Comparison of ENCODE assay signal across 19 mouse cellular contexts in the genomic region with DNA sequence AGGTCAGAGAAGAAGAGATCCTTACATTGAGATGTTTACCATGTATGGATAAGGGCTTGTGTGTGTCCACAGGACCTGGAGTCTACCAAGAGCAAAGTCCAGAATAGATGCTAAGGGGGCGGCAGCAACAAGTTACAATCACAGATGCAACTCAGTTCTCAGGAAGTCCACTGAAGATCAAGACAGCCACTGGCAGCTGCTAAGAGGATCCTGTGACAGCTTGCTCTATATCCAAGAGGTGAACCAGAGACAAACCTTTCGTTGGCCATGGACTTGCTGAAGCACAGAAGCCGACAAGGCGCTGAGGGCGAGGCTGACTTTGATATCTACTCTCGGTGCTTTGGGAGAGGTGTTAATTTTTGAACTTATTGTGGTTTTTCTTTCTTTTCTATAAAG. TPM values are rescaled to one million over a fixed set of nuclear protein-coding genes. Genes with fewer than 3 reads are reported as not detected.
A peak's percentile ranks its signal among the peaks of the same experiment; 100 is the strongest.
DNase-seq lines count a peak whose midpoint lies in the region; ATAC-seq and TF ChIP-seq lines count a peak whose summit lies in the region.
"Had no signal": no experiment of that assay in that cellular context is flagged by ENCODE, and none has a peak within 500 bp of the region (broad histone marks: within the 10 kb centered on the region; RNA-seq: fewer than 3 reads in every experiment).

No protein-coding gene starts in this region.

- no peak overlapping the region for H3K4me3 ChIP-seq in forebrain, embryonic 13.5 days
- H3K4me3 ChIP-seq in forebrain, embryonic 10.5 days, result no peak overlapping the region
- no peak overlapping the region for H3K4me3 ChIP-seq in heart, embryonic 15.5 days
- no peak overlapping the region for H3K4me3 ChIP-seq in midbrain, embryonic 10.5 days
- H3K4me3 ChIP-seq in midbrain, postnatal 0 days (ENCODE audit: low read depth, low read length), result no peak overlapping the region
- H3K4me3 ChIP-seq: hindbrain, embryonic 12.5 days; kidney, embryonic 15.5 days; liver, embryonic 13.5 days; midbrain, embryonic 12.5 days; stomach, embryonic 15.5 days had no signal

- peaks cover 29% of the 10 kb centered on the region for H3K36me3 ChIP-seq in forebrain, embryonic 13.5 days (ENCODE audit: poor library complexity, severe bottlenecking)
- H3K36me3 ChIP-seq in forebrain, embryonic 10.5 days (replicated peaks), result peaks cover 70% of the 10 kb centered on the region
- H3K36me3 ChIP-seq in heart, embryonic 15.5 days, result peaks cover 19% of the 10 kb centered on the region
- peaks cover 56% of the 10 kb centered on the region for H3K36me3 ChIP-seq in midbrain, embryonic 10.5 days
- H3K36me3 ChIP-seq in midbrain, postnatal 0 days (ENCODE audit: insufficient read depth, low read length), result peaks cover 5% of the 10 kb centered on the region; the same call in 1 of the 2 replicates

- H3K27ac ChIP-seq in forebrain, embryonic 13.5 days, result peak overlapping the region; percentile 86
- H3K27ac ChIP-seq in forebrain, embryonic 10.5 days, result no peak overlapping the region
- 0 out of 2 replicates have a peak overlapping the region, but pooled peaks have one; percentile 20 for H3K27ac ChIP-seq in heart, embryonic 15.5 days
- H3K27ac ChIP-seq in midbrain, embryonic 10.5 days (replicated peaks), result peak overlapping the region; percentile 49; the same call in 1 of the 2 replicates
- no peak overlapping the region for H3K27ac ChIP-seq in midbrain, postnatal 0 days (ENCODE audit: low read depth, low read length)
- H3K27ac ChIP-seq: hindbrain, embryonic 12.5 days; kidney, embryonic 15.5 days; liver, embryonic 13.5 days; midbrain, embryonic 12.5 days; stomach, embryonic 15.5 days had no signal

- no peak overlapping the region for H3K9ac ChIP-seq in forebrain, embryonic 13.5 days
- H3K9ac ChIP-seq in heart, embryonic 15.5 days, result no peak overlapping the region
- no peak overlapping the region for H3K9ac ChIP-seq in midbrain, postnatal 0 days (replicated peaks; ENCODE audit: low read length, poor library complexity, severe bottlenecking)
- H3K9ac ChIP-seq: kidney, embryonic 15.5 days; liver, embryonic 13.5 days; midbrain, embryonic 12.5 days; stomach, embryonic 15.5 days had no signal

- no peaks in the 10 kb centered on the region for H3K27me3 ChIP-seq in forebrain, embryonic 13.5 days
- no peaks in the 10 kb centered on the region for H3K27me3 ChIP-seq in forebrain, embryonic 10.5 days (ENCODE audit: poor library complexity, severe bottlenecking)
- H3K27me3 ChIP-seq in heart, embryonic 15.5 days, result no peaks in the 10 kb centered on the region
- H3K27me3 ChIP-seq in midbrain, embryonic 10.5 days (ENCODE audit: low read depth, poor library complexity, severe bottlenecking), result no peaks in the 10 kb centered on the region
- H3K27me3 ChIP-seq in midbrain, postnatal 0 days (ENCODE audit: insufficient read depth, low read length), result no peaks in the 10 kb centered on the region
- H3K27me3 ChIP-seq: hindbrain, embryonic 12.5 days; kidney, embryonic 15.5 days; liver, embryonic 13.5 days; midbrain, embryonic 12.5 days; stomach, embryonic 15.5 days had no signal

- WGBS in forebrain, embryonic 13.5 days, result 95% methylated on average over 6 of the region's 6 CpGs
- 94% methylated on average over 6 of the region's 6 CpGs for WGBS in forebrain, embryonic 10.5 days
- 72% methylated on average over 6 of the region's 6 CpGs for WGBS in heart, embryonic 15.5 days
- 95% methylated on average over 6 of the region's 6 CpGs for WGBS in midbrain, embryonic 10.5 days
- 95% methylated on average over 6 of the region's 6 CpGs for WGBS in midbrain, postnatal 0 days

- DNase-seq in forebrain, embryonic 10.5 days (ENCODE audit: extremely low spot score, low spot score), result no peak
- DNase-seq in heart, adult 8-10 months (ENCODE audit: low spot score), result no peak
- DNase-seq in midbrain, embryonic 10.5 days (ENCODE audit: low spot score), result no peak
- no peak for DNase-seq in midbrain, postnatal 0 days (ENCODE audit: low spot score)
- peak; percentile 45 for DNase-seq in yolk sac, embryonic 10.5 days (ENCODE audit: low spot score)
- DNase-seq in cerebellum, adult 9-10 months, result no peak
- DNase-seq: cerebellum, adult 8-10 months; gastrocnemius, postnatal 14 days; kidney, adult 11 months; kidney, postnatal 36 days; liver, embryonic 13.5 days; right cerebral cortex, postnatal 25 days had no signal

- ATAC-seq in forebrain, embryonic 13.5 days, result no peak
- no peak for ATAC-seq in heart, embryonic 15.5 days (replicated peaks; ENCODE audit: insufficient number of reproducible peaks, insufficient read depth, low FRiP score, low read depth)
- ATAC-seq in midbrain, postnatal 0 days (ENCODE audit: low FRiP score), result no peak

- H3K4me1 ChIP-seq in forebrain, embryonic 13.5 days, result peaks cover 31% of the 10 kb centered on the region
- peaks cover 14% of the 10 kb centered on the region for H3K4me1 ChIP-seq in forebrain, embryonic 10.5 days
- H3K4me1 ChIP-seq in heart, embryonic 15.5 days (replicated peaks), result peaks cover 42% of the 10 kb centered on the region
- peaks cover 15% of the 10 kb centered on the region for H3K4me1 ChIP-seq in midbrain, embryonic 10.5 days
- H3K4me1 ChIP-seq in midbrain, postnatal 0 days (ENCODE audit: insufficient read depth, low read length), result 0 out of 2 replicates have a peak, but pooled peaks cover 2% of the 10 kb centered on the region

- H3K9me3 ChIP-seq in forebrain, embryonic 13.5 days (replicated peaks), result no peaks in the 10 kb centered on the region
- H3K9me3 ChIP-seq in forebrain, embryonic 10.5 days, result no peaks in the 10 kb centered on the region
- no peaks in the 10 kb centered on the region for H3K9me3 ChIP-seq in heart, embryonic 15.5 days (replicated peaks)
- no peaks in the 10 kb centered on the region for H3K9me3 ChIP-seq in midbrain, embryonic 10.5 days (replicated peaks)
- no peaks in the 10 kb centered on the region for H3K9me3 ChIP-seq in midbrain, postnatal 0 days (ENCODE audit: low read length)
- H3K9me3 ChIP-seq: hindbrain, embryonic 12.5 days; kidney, embryonic 15.5 days; liver, embryonic 13.5 days; midbrain, embryonic 12.5 days; stomach, embryonic 15.5 days had no signal

- no peak overlapping the region for H3K4me2 ChIP-seq in forebrain, embryonic 13.5 days
- H3K4me2 ChIP-seq in heart, embryonic 15.5 days, result no peak overlapping the region
- no peak overlapping the region for H3K4me2 ChIP-seq in midbrain, postnatal 0 days (ENCODE audit: low read depth, low read length, poor library complexity, severe bottlenecking)
- H3K4me2 ChIP-seq: hindbrain, embryonic 12.5 days; kidney, embryonic 15.5 days; liver, embryonic 13.5 days; midbrain, embryonic 12.5 days; stomach, embryonic 15.5 days had no signal

- TF ChIP-seq CTCF in midbrain, postnatal 0 days (IDR thresholded peaks at IDR 0.05), result no peak

RNA-seq across cellular contexts. Expression of a gene that starts 28.0 kb away (rescaled TPM):
- 49.9 and 50.0 TPM in 2 replicates for polyA plus RNA-seq in forebrain, embryonic 13.5 days (2015; fragmentation: Nextera tagmentation; extraction: Ambion mirVana)
- 46.6 and 49.9 TPM in 2 replicates for polyA plus RNA-seq in forebrain, embryonic 10.5 days (2016; fragmentation: Nextera tagmentation; extraction: Ambion mirVana)
- polyA plus RNA-seq in heart, embryonic 15.5 days (2015; fragmentation: Nextera tagmentation; extraction: Ambion mirVana), result 40.1 and 45.3 TPM in 2 replicates
- 10 to 100 TPM; 18.5 to 21.8 (median 19.5) TPM for total RNA-seq in heart, adult 8-10 months (2022)
- 52.4 and 53.7 TPM in 2 replicates for polyA plus RNA-seq in midbrain, embryonic 10.5 days (2016; fragmentation: Nextera tagmentation; extraction: Ambion mirVana)
- total RNA-seq in midbrain, postnatal 0 days (2014; rRNA removed), result 62.3 and 72.8 TPM in 2 replicates
- polyA plus RNA-seq in midbrain, postnatal 0 days (2015; fragmentation: Nextera tagmentation; extraction: Ambion mirVana), result 38.3 and 44.3 TPM in 2 replicates
- total RNA-seq: monocyte, adult 5-6 weeks had no signal

Comparison
In these comparisons a context has a peak if more than half of its experiments do, and no peak if none do; other contexts are left out.
1. H3K27ac ChIP-seq: peak in forebrain, embryonic 13.5 days (single experiment), heart, embryonic 15.5 days (single experiment) and midbrain, embryonic 10.5 days (single experiment); none in forebrain, embryonic 10.5 days (single experiment) and midbrain, postnatal 0 days (single experiment).